In the genomic region with DNA sequence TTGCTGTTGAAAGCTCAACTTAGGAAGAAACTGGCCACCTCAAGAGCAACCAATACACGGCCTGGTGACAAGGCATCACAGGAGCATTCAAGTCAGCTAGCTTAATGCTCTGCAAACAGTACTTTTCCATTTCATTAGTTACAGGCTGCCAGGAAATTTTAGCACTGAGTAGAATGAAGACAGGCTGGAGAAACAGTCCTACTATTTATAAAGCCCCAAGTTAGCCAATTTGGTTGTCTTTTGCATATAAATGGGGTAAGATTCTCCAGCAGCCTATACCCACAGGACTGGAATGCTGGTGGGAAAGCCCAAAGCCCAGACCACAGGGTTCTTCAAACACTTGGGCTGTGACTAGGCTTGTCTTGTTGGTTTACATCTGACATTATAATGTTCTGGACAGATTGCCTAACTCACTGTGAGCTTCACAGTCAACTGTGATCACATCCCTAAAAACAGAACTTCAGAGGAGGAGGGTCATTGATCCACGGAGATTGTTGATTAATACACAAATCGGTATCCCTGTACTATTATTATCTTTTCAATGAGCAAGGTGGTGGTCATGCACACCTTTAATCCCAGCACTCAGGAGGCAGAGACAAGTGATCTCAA, we compare ENCODE assay signal across 24 mouse cellular contexts. TPM values are rescaled to one million over a fixed set of nuclear protein-coding genes. Genes with fewer than 3 reads are reported as not detected.
A peak's percentile ranks its signal among the peaks of the same experiment; 100 is the strongest.
DNase-seq lines count a peak whose midpoint lies in the region; TF ChIP-seq lines count a peak whose summit lies in the region.
"Had no signal": no experiment of that assay in that cellular context is flagged by ENCODE, and none has a peak within 500 bp of the region (broad histone marks: within the 10 kb centered on the region; RNA-seq: fewer than 3 reads in every experiment).

No protein-coding gene starts in this region.

- DNase-seq in cerebellum, adult 9-10 months, result peak; percentile 38
- no peak for DNase-seq in cerebellum, adult 2 months
- DNase-seq in left cerebral cortex, adult 2 months (ENCODE audit: extremely low spot score in 1 of 2, low spot score in 2 of 2), result no peak
- no peak for DNase-seq in left cerebral cortex, postnatal 10 days (ENCODE audit: extremely low spot score in 1 of 2, low spot score in 2 of 2)
- DNase-seq in ES-CJ7 (ENCODE audit: low read depth, low spot score), result peak; percentile 48
- DNase-seq in adrenal gland, postnatal 4 days (ENCODE audit: low spot score in 2 of 2), result no peak
- no peak for DNase-seq in neural tube, embryonic 10.5 days (ENCODE audit: extremely low spot score, low spot score)
- DNase-seq: adrenal gland, adult 2 months; cerebellum, postnatal 10 days; embryo, embryonic 11 days; gastrocnemius, postnatal 25 days; heart, postnatal 10 days; kidney, postnatal 36 days; layer of hippocampus, adult 9-11 months; lung, embryonic 14.5 days; right cerebral cortex, postnatal 25 days; thymus, postnatal 4 days had no signal

- 73% methylated on average over 3 of the region's 3 CpGs for WGBS in cerebellum, adult 2 months

- no peaks in the 10 kb centered on the region for H3K27me3 ChIP-seq in cerebellum, adult 2 months (ENCODE audit: control insufficient read depth, insufficient read depth, low read length)
- H3K27me3 ChIP-seq: hindbrain, embryonic 15.5 days; limb, embryonic 12.5 days; midbrain, embryonic 13.5 days had no signal

- H3K4me3 ChIP-seq in cerebellum, adult 2 months (replicated peaks; ENCODE audit: insufficient read depth, low read depth, low read length), result no peak overlapping the region
- H3K4me3 ChIP-seq in left cerebral cortex, adult 2 months, result no peak overlapping the region
- H3K4me3 ChIP-seq in embryonic fibroblast, embryonic 13.5 days (ENCODE audit: insufficient read depth, low read length), result no peak overlapping the region
- H3K4me3 ChIP-seq: forebrain, embryonic 10.5 days; hindbrain, embryonic 15.5 days; limb, embryonic 12.5 days; midbrain, embryonic 13.5 days had no signal

- H3K4me1 ChIP-seq in cerebellum, adult 2 months (ENCODE audit: control insufficient read depth, insufficient read depth, low read length), result peaks cover 25% of the 10 kb centered on the region
- H3K4me1 ChIP-seq in embryonic fibroblast, embryonic 13.5 days (ENCODE audit: control insufficient read depth, insufficient read depth, low read length), result 0 out of 2 replicates have a peak, but pooled peaks cover 4% of the 10 kb centered on the region
- H3K4me1 ChIP-seq: forebrain, embryonic 10.5 days had no signal

- no peak overlapping the region for H3K27ac ChIP-seq in cerebellum, adult 2 months (ENCODE audit: insufficient read depth, low read length)
- H3K27ac ChIP-seq in left cerebral cortex, adult 2 months, result peak overlapping the region; percentile 37
- H3K27ac ChIP-seq in embryonic fibroblast, embryonic 13.5 days (ENCODE audit: insufficient read depth, low read length), result peak overlapping the region; percentile 42; the same call in 1 of the 2 replicates
- H3K27ac ChIP-seq: forebrain, embryonic 10.5 days; hindbrain, embryonic 15.5 days; limb, embryonic 12.5 days; macrophage; midbrain, embryonic 13.5 days had no signal

- intact Hi-C loops in left cerebral cortex, adult 2 months (cut with DNase I), result no loop called here
- intact Hi-C loops in left cerebral cortex, postnatal 10 days (cut with DNase I), result no loop called here

- TF ChIP-seq CTCF in cerebellum, adult 2 months (IDR thresholded peaks at IDR 0.05; ENCODE audit: borderline replicate concordance, insufficient read depth, low read depth, low read length), result no peak
- no peak for TF ChIP-seq CTCF in left cerebral cortex, adult 2 months (IDR thresholded peaks at IDR 0.05)
- no peak for TF ChIP-seq CTCF in embryonic fibroblast, embryonic 13.5 days (IDR thresholded peaks at IDR 0.05; ENCODE audit: borderline replicate concordance, insufficient read depth, low read length)

- TF ChIP-seq POLR2A in cerebellum, adult 2 months (IDR thresholded peaks at IDR 0.05; ENCODE audit: borderline replicate concordance, insufficient read depth, low read length), result no peak
- TF ChIP-seq POLR2A in embryonic fibroblast, embryonic 13.5 days (IDR thresholded peaks at IDR 0.05; ENCODE audit: low read depth, low read length), result no peak

RNA-seq across cellular contexts. Expression of gene A730071L15Rik, which starts 39.1 kb away (rescaled TPM):
- 0.15 and 0.16 TPM in 2 replicates for polyA plus RNA-seq in cerebellum, adult 2 months (2012; rRNA removed)
- under 1 TPM in 1 of 2 experiments, not detected in 1; 0.56 TPM for total RNA-seq in left cerebral cortex, adult 2 months (2021)
- not detected for total RNA-seq in left cerebral cortex, postnatal 10 days (2021)
- polyA plus RNA-seq in embryonic fibroblast, embryonic 13.5 days (2011; ENCODE audit: insufficient read length, low read depth, missing spikeins), result 0.30 TPM in 1 of 2 replicates, not detected in the other
- under 1 TPM in 1 of 2 experiments, not detected in 1; 0.31 TPM for total RNA-seq in adrenal gland, postnatal 4 days (2021)
- polyA plus RNA-seq: adrenal gland, adult 2 months; frontal cortex, adult 2 months; macrophage had no signal

RNA-seq across cellular contexts. Expression of gene Nudcd3, which starts 39.4 kb away (rescaled TPM):
- 91.5 and 96.0 TPM in 2 replicates for polyA plus RNA-seq in cerebellum, adult 2 months (2012; rRNA removed)
- 100 to 1,000 TPM; 120 to 125 TPM for total RNA-seq in left cerebral cortex, adult 2 months (2021)
- total RNA-seq in left cerebral cortex, postnatal 10 days (2021), result 100 to 1,000 TPM; 125 to 131 TPM
- polyA plus RNA-seq in embryonic fibroblast, embryonic 13.5 days (2011; ENCODE audit: insufficient read length, low read depth, missing spikeins), result 37.9 and 40.5 TPM in 2 replicates
- 10 to 100 TPM; 57.8 to 59.0 TPM for total RNA-seq in adrenal gland, postnatal 4 days (2021)

Comparison
In these comparisons a context has a peak if more than half of its experiments do, and no peak if none do; other contexts are left out.
1. DNase-seq: peak in cerebellum, adult 9-10 months (single experiment) and ES-CJ7 (single experiment); none in cerebellum, adult 2 months (0 of 2), left cerebral cortex, adult 2 months (0 of 2), left cerebral cortex, postnatal 10 days (0 of 2), adrenal gland, postnatal 4 days (0 of 2) and neural tube, embryonic 10.5 days (single experiment).